Mouse (Mus musculus) kidney, embryonic 16.5 days (tissue): ENCODE results near the gene Eif3b. TPM values are rescaled to one million over a fixed set of nuclear protein-coding genes. Genes with fewer than 3 reads are reported as not detected.

Source experiments
- ATAC-seq: fragments of 200-750 bp; cut with Nextera tagmentation; 2 replicates; pipeline ENCODE4 v1.8.0; 2017; ENCODE audit warnings: moderate TSS enrichment; ENCODE audit not compliant: low FRiP score, low TSS enrichment
- H3K27ac ChIP-seq: fragments of 300-500 bp; sonication (generic); 2 replicates; pipeline ENCODE4 v1.5.1; 2014; ENCODE audit warnings: low read length
- H3K27me3 ChIP-seq: fragments of 300-500 bp; sonication (generic); 2 replicates; pipeline ENCODE4 v1.6.1; 2014; ENCODE audit warnings: low read length, control low read depth, mixed read lengths; ENCODE audit not compliant: insufficient read depth
- H3K36me3 ChIP-seq: fragments of 300-500 bp; sonication (generic); 2 replicates; pipeline ENCODE4 v1.6.1; 2014; ENCODE audit warnings: low read length, control low read depth, mixed read lengths; ENCODE audit not compliant: insufficient read depth
- H3K4me1 ChIP-seq: fragments of 300-500 bp; sonication (generic); 2 replicates; pipeline ENCODE4 v1.6.1; 2014; ENCODE audit warnings: low read length, control low read depth, mixed read lengths; ENCODE audit not compliant: insufficient read depth
- H3K4me2 ChIP-seq: fragments of 300-500 bp; sonication (generic); replicated peaks from 2 replicates; pipeline ENCODE4 v1.6.1; 2014; ENCODE audit warnings: low read depth, low read length
- H3K4me3 ChIP-seq: fragments of 300-500 bp; sonication (generic); 2 replicates; pipeline ENCODE4 v1.5.1; 2014; ENCODE audit warnings: mild to moderate bottlenecking, low read length
- H3K9ac ChIP-seq: fragments of 300-500 bp; sonication (generic); replicated peaks from 2 replicates; pipeline ENCODE4 v1.6.1; 2014; ENCODE audit warnings: low read length
- H3K9me3 ChIP-seq: fragments of 300-500 bp; sonication (generic); 2 replicates; pipeline ENCODE4 v1.6.1; 2016; ENCODE audit warnings: low read length, control low read depth
- WGBS: fragments of 180-500 bp; shearing (Covaris S2); extraction: QIAGEN DNeasy Blood & Tissue Kit; methylation state at CpG from one replicate; pipeline ENCODE4 v1.1.7; 2014; 5-methylcytosine and 5-hydroxymethylcytosine counted together
- polyA plus RNA-seq: library from polyadenylated mRNA; unstranded; fragments of >200 nt; fragmentation: Nextera tagmentation; extraction: Ambion mirVana; gene quantifications from 2 replicates; pipeline ENCODE4 v1.2.1, GENCODE M21; 2015

The Eif3b gene
- polyA plus RNA-seq, 1 experiment from 2014 or later: 112 TPM

- H3K36me3 ChIP-seq: no peaks in the 10 kb centered on the region
- ATAC-seq: no peak
- 85% methylated on average over 7 of the region's 7 CpGs for WGBS
- H3K9ac ChIP-seq: no peak overlapping the region
- H3K4me1 ChIP-seq: peaks cover 28% of the 10 kb centered on the region
- H3K9me3 ChIP-seq: no peaks in the 10 kb centered on the region
- no peak overlapping the region for H3K4me3 ChIP-seq
- no peak overlapping the region for H3K4me2 ChIP-seq
- H3K27me3 ChIP-seq: no peaks in the 10 kb centered on the region
- no peak overlapping the region for H3K27ac ChIP-seq
Observed at GRCm38 (mm10) chr5:140381156-140381555, 38.0 kb upstream of the Eif3b start.

- H3K36me3 ChIP-seq: no peaks in the 10 kb centered on the region
- H3K4me3 ChIP-seq: no peak overlapping the region
- no peak overlapping the region for H3K9ac ChIP-seq
- ATAC-seq: no peak
- H3K4me2 ChIP-seq: no peak overlapping the region
- WGBS: 92% methylated on average over 6 of the region's 6 CpGs
- H3K27me3 ChIP-seq: no peaks in the 10 kb centered on the region
- no peak overlapping the region for H3K27ac ChIP-seq
- H3K9me3 ChIP-seq: no peaks in the 10 kb centered on the region
- peaks cover 40% of the 10 kb centered on the region for H3K4me1 ChIP-seq
Observed at GRCm38 (mm10) chr5:140382688-140383087, 36.4 kb upstream of the Eif3b start.

- Histone ChIP-seq H3K4me3 (no peak overlapping the region), H3K27me3 (no peaks in the 10 kb centered on the region), H3K4me1 (peaks cover 47% of the 10 kb centered on the region), H3K27ac (peak overlapping the region; percentile 88), H3K36me3 (no peaks in the 10 kb centered on the region), H3K4me2 (peak overlapping the region; percentile 21), H3K9ac (peak overlapping the region; percentile 10; the same call in 1 of the 2 replicates), H3K9me3 (no peaks in the 10 kb centered on the region)
- peak; percentile 91 for ATAC-seq
- WGBS: 13% methylated on average over 7 of the region's 7 CpGs
Observed at GRCm38 (mm10) chr5:140383559-140383958, 35.6 kb upstream of the Eif3b start.

GRCm38 (mm10) chr5:140384462-140384861 lies 34.7 kb upstream of the Eif3b start:
- 86% methylated on average over 1 of the region's 1 CpGs for WGBS
- no peaks in the 10 kb centered on the region for H3K36me3 ChIP-seq
- H3K4me1 ChIP-seq: peaks cover 43% of the 10 kb centered on the region
- no peaks in the 10 kb centered on the region for H3K27me3 ChIP-seq
- no peak for ATAC-seq
- no peak overlapping the region for H3K9ac ChIP-seq
- no peak overlapping the region for H3K4me3 ChIP-seq
- no peaks in the 10 kb centered on the region for H3K9me3 ChIP-seq
- no peak overlapping the region for H3K4me2 ChIP-seq
- peak overlapping the region; percentile 88; the same call in 1 of the 2 replicates for H3K27ac ChIP-seq

- Histone ChIP-seq H3K4me3 (no peak overlapping the region), H3K4me1 (peaks cover 38% of the 10 kb centered on the region), H3K27ac (no peak overlapping the region), H3K36me3 (no peaks in the 10 kb centered on the region), H3K27me3 (no peaks in the 10 kb centered on the region), H3K4me2 (peak overlapping the region; percentile 79), H3K9ac (no peak overlapping the region), H3K9me3 (no peaks in the 10 kb centered on the region)
- no peak for ATAC-seq
- WGBS: 56% methylated on average over 7 of the region's 7 CpGs
Observed at GRCm38 (mm10) chr5:140387236-140387635, 31.9 kb upstream of the Eif3b start.

- H3K9me3 ChIP-seq: no peaks in the 10 kb centered on the region
- H3K36me3 ChIP-seq: no peaks in the 10 kb centered on the region
- peaks cover 34% of the 10 kb centered on the region for H3K4me1 ChIP-seq
- peak overlapping the region; percentile 70 for H3K9ac ChIP-seq
- WGBS: 71% methylated on average over 12 of the region's 12 CpGs
- ATAC-seq: no peak
- peak overlapping the region; percentile 79 for H3K4me2 ChIP-seq
- H3K4me3 ChIP-seq: peak overlapping the region; percentile 67
- no peaks in the 10 kb centered on the region for H3K27me3 ChIP-seq
- 0 out of 2 replicates have a peak overlapping the region, but pooled peaks have one; percentile 11 for H3K27ac ChIP-seq
Observed at GRCm38 (mm10) chr5:140387816-140388510, 31.2 kb upstream of the Eif3b start.

- no peaks in the 10 kb centered on the region for H3K9me3 ChIP-seq
- H3K9ac ChIP-seq: peak within 1 kb of the TSS; percentile 70
- peaks cover 28% of the 10 kb centered on the region for H3K4me1 ChIP-seq
- H3K36me3 ChIP-seq: no peaks in the 10 kb centered on the region
- under 1% methylated on average over 60 of the region's 63 CpGs for WGBS
- no peaks in the 10 kb centered on the region for H3K27me3 ChIP-seq
- H3K27ac ChIP-seq: peak within 1 kb of the TSS; percentile 18; the same call in 1 of the 2 replicates
- peak within 1 kb of the TSS; percentile 79 for H3K4me2 ChIP-seq
- peak; percentile 94 for ATAC-seq
- H3K4me3 ChIP-seq: peak within 1 kb of the TSS; percentile 67
Observed at GRCm38 (mm10) chr5:140388588-140389576, 30.2 kb upstream of the Eif3b start, which contains the start of gene Snx8. TSS of gene Snx8 (minus strand) at chr5:140389262.

- no peak overlapping the region; the same call in 1 of the 2 replicates for H3K27ac ChIP-seq
- H3K4me2 ChIP-seq: peak overlapping the region; percentile 79
- no peaks in the 10 kb centered on the region for H3K36me3 ChIP-seq
- no peaks in the 10 kb centered on the region for H3K9me3 ChIP-seq
- peaks cover 20% of the 10 kb centered on the region for H3K4me1 ChIP-seq
- ATAC-seq: no peak
- no peaks in the 10 kb centered on the region for H3K27me3 ChIP-seq
- WGBS: 60% methylated on average over 3 of the region's 3 CpGs
- peak overlapping the region; percentile 67 for H3K4me3 ChIP-seq
- H3K9ac ChIP-seq: peak overlapping the region; percentile 23; the same call in 1 of the 2 replicates
Observed at GRCm38 (mm10) chr5:140389647-140390046, 29.5 kb upstream of the Eif3b start.

- Histone ChIP-seq H3K4me2 (no peak overlapping the region), H3K4me1 (peaks cover 19% of the 10 kb centered on the region), H3K4me3 (no peak overlapping the region), H3K27ac (no peak overlapping the region), H3K27me3 (no peaks in the 10 kb centered on the region), H3K9me3 (no peaks in the 10 kb centered on the region), H3K9ac (no peak overlapping the region), H3K36me3 (no peaks in the 10 kb centered on the region)
- 53% methylated on average over 1 of the region's 1 CpGs for WGBS
- ATAC-seq: no peak
Observed at GRCm38 (mm10) chr5:140391435-140391834, 27.7 kb upstream of the Eif3b start.
